Mouse (Mus musculus): ENCODE measurements around the gene Gm49366.
"Not testable (repeated sequence)": the region's sequence is repeated elsewhere in the genome, so short reads cannot be mapped to it uniquely, and the experiment has no call there.

Gene Gm49366

GRCm38 (mm10) chr12:84083842-84084241 is 45.1 kb downstream of the Gm49366 start:
- DNase-seq (ENCODE audit: low spot score) = no peak

GRCm38 (mm10) chr12:84084581-84084980 is 45.8 kb downstream of the Gm49366 start:
- DNase-seq (ENCODE audit: low spot score) = no peak

GRCm38 (mm10) chr12:84094666-84095065 is 55.9 kb downstream of the Gm49366 start:
- DNase-seq (ENCODE audit: low spot score) = not testable (repeated sequence)

GRCm38 (mm10) chr12:84099605-84100004 is 60.9 kb downstream of the Gm49366 start:
- DNase-seq (ENCODE audit: low spot score) = no peak

GRCm38 (mm10) chr12:84100071-84100470 is 61.3 kb downstream of the Gm49366 start:
- DNase-seq (ENCODE audit: low spot score) = no peak

GRCm38 (mm10) chr12:84100604-84101492 is 62.1 kb downstream of the Gm49366 start, which contains the start of gene Acot6:
TSS of gene Acot6 (plus strand) at chr12:84100654.
- DNase-seq (ENCODE audit: low spot score) = peak; percentile 13

- DNase-seq (ENCODE audit: low spot score) = no peak
Measured at GRCm38 (mm10) chr12:84101493-84101845, 62.7 kb downstream of the Gm49366 start.

- DNase-seq (ENCODE audit: low spot score) = no peak
Measured at GRCm38 (mm10) chr12:84107012-84107411, 68.3 kb downstream of the Gm49366 start.

- no peak for DNase-seq (ENCODE audit: low spot score)
Measured at GRCm38 (mm10) chr12:84107692-84108091, 69.0 kb downstream of the Gm49366 start.

All from left cerebral cortex, adult 11 months (tissue).